Mouse (Mus musculus): ENCODE measurements at regions not wholly inside any gene's neighbourhood (a gene's known extent, or its start where the extent isn't known, plus 50 kb on each side); places are given as distances from the start of the nearest gene placed in this dataset.

- Histone ChIP-seq H3K27ac (no peak overlapping the region), H3K9me3 (no peaks in the 10 kb centered on the region), H3K36me3 (no peaks in the 10 kb centered on the region), H3K4me3 (no peak overlapping the region), H3K27me3 (ENCODE audit: insufficient read depth, poor library complexity, severe bottlenecking) (no peaks in the 10 kb centered on the region), H3K4me1 (peaks cover 29% of the 10 kb centered on the region)
- DNase-seq (ENCODE audit: low spot score), result no peak
- 78% methylated on average over 2 of the region's 2 CpGs for WGBS
Observed at GRCm38 (mm10) chr15:64535160-64535559, 282.3 kb upstream of the Gm21798 start.

GRCm38 (mm10) chr15:64541395-64541794, 276.1 kb upstream of the Gm21798 start:
- no peaks in the 10 kb centered on the region for H3K36me3 ChIP-seq
- 84% methylated on average over 3 of the region's 3 CpGs for WGBS
- H3K27me3 ChIP-seq (ENCODE audit: insufficient read depth, poor library complexity, severe bottlenecking), result no peaks in the 10 kb centered on the region
- DNase-seq (ENCODE audit: low spot score), result no peak
- H3K27ac ChIP-seq, result no peak overlapping the region
- no peaks in the 10 kb centered on the region for H3K4me1 ChIP-seq
- no peaks in the 10 kb centered on the region for H3K9me3 ChIP-seq
- H3K4me3 ChIP-seq, result no peak overlapping the region

- DNase-seq (ENCODE audit: low spot score), result no peak
- H3K4me1 ChIP-seq, result no peaks in the 10 kb centered on the region
Observed at GRCm38 (mm10) chr15:64542250-64542901, 275.1 kb upstream of the Gm21798 start.

DNA sequence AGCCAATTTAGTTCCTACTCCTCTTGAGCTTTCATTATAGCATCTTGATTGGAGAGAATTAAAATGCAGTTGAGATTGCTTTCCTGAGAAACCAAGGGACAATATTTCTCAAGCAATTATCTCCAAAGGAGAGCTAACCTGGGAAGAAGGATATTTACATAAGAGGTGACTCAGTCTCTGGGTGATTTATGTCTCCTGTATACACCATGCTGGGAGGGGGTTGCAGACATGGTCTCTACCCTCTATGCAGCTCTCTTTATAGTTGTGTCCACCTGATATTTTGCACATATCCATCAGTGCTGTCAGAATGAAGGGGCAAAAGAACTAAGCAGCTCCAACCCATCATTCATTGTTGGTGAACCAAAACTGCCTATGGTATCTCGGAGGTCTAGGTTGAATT, 274.6 kb upstream of the Gm21798 start:
- H3K9me3 ChIP-seq, result no peaks in the 10 kb centered on the region
- H3K36me3 ChIP-seq, result no peaks in the 10 kb centered on the region
- no peak for DNase-seq (ENCODE audit: low spot score)
- no peaks in the 10 kb centered on the region for H3K27me3 ChIP-seq (ENCODE audit: insufficient read depth, poor library complexity, severe bottlenecking)
- H3K4me1 ChIP-seq, result no peaks in the 10 kb centered on the region
- no peak overlapping the region for H3K4me3 ChIP-seq
- no peak overlapping the region for H3K27ac ChIP-seq
- WGBS, result 84% methylated on average over 1 of the region's 1 CpGs

More at GRCm38 (mm10) chr15:64542250-64542901, 275.1 kb upstream of the Gm21798 start:
- H3K36me3 ChIP-seq, result no peaks in the 10 kb centered on the region
- H3K27ac ChIP-seq, result no peak overlapping the region
- H3K9me3 ChIP-seq, result no peaks in the 10 kb centered on the region
- 87% methylated on average over 8 of the region's 8 CpGs for WGBS
- H3K4me3 ChIP-seq, result no peak overlapping the region
- no peaks in the 10 kb centered on the region for H3K27me3 ChIP-seq (ENCODE audit: insufficient read depth, poor library complexity, severe bottlenecking)

DNA sequence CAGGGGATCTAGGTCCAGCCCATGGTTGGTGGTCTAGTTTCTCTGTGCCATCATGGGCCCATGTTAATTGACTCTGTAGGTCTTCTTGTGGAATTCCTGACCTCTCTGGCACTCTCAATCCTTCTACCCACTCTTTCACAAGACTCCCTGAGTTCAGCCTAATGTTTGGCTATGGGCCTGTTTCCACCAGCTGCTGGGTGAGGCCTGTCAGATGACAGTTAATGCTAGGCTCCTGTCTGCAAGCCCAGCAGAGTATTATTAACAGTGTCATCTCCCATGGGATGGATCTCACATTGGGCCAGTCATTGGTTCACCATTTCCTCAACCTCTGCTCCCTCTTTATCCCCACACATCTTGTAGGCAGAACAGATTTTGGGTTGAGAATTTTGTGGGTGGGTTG, 271.5 kb upstream of the Gm21798 start:
- H3K4me1 ChIP-seq, result no peaks in the 10 kb centered on the region
- no peaks in the 10 kb centered on the region for H3K9me3 ChIP-seq
- H3K36me3 ChIP-seq, result no peaks in the 10 kb centered on the region
- no peak for DNase-seq (ENCODE audit: low spot score)
- no peaks in the 10 kb centered on the region for H3K27me3 ChIP-seq (ENCODE audit: insufficient read depth, poor library complexity, severe bottlenecking)
- H3K4me3 ChIP-seq, result no peak overlapping the region
- H3K27ac ChIP-seq, result no peak overlapping the region

- Histone ChIP-seq H3K36me3 (no peaks in the 10 kb centered on the region), H3K27ac (no peak overlapping the region), H3K27me3 (ENCODE audit: insufficient read depth, poor library complexity, severe bottlenecking) (no peaks in the 10 kb centered on the region), H3K4me3 (no peak overlapping the region), H3K4me1 (no peaks in the 10 kb centered on the region), H3K9me3 (no peaks in the 10 kb centered on the region)
- 85% methylated on average over 2 of the region's 2 CpGs for WGBS
- DNase-seq (ENCODE audit: low spot score), result no peak
Observed at GRCm38 (mm10) chr15:64557540-64557939, 260.0 kb upstream of the Gm21798 start.

DNA sequence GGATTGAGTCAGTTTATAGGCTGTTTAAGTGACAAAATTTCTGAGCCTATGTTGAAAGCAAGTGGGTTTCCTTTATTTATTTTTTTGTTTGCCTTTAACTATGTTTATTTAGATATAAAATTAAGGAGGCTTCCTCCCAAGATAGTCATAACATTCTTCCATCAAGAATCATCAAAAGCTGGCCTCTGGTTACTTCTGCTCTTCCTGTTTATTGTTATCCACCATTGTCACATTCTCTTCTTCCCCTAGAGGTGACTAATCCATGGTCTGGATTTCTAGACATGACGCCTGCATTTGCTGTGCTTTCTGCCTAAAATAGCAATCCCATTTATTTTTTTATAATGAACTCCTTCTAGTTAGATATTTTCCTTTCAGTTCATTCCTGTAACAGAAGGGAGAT, 259.3 kb upstream of the Gm21798 start:
- Histone ChIP-seq H3K9me3 (no peaks in the 10 kb centered on the region), H3K27ac (no peak overlapping the region), H3K36me3 (no peaks in the 10 kb centered on the region), H3K27me3 (ENCODE audit: insufficient read depth, poor library complexity, severe bottlenecking) (no peaks in the 10 kb centered on the region), H3K4me1 (no peaks in the 10 kb centered on the region), H3K4me3 (no peak overlapping the region)
- 49% methylated on average over 1 of the region's 1 CpGs for WGBS
- DNase-seq (ENCODE audit: low spot score), result no peak

GRCm38 (mm10) chr15:64562431-64563111, 254.9 kb upstream of the Gm21798 start:
- Histone ChIP-seq H3K4me1 (no peaks in the 10 kb centered on the region), H3K4me3 (no peak overlapping the region), H3K36me3 (no peaks in the 10 kb centered on the region), H3K27ac (no peak overlapping the region), H3K9me3 (no peaks in the 10 kb centered on the region), H3K27me3 (ENCODE audit: insufficient read depth, poor library complexity, severe bottlenecking) (no peaks in the 10 kb centered on the region)
- WGBS, result 70% methylated on average over 3 of the region's 3 CpGs
- no peak for DNase-seq (ENCODE audit: low spot score)

DNA sequence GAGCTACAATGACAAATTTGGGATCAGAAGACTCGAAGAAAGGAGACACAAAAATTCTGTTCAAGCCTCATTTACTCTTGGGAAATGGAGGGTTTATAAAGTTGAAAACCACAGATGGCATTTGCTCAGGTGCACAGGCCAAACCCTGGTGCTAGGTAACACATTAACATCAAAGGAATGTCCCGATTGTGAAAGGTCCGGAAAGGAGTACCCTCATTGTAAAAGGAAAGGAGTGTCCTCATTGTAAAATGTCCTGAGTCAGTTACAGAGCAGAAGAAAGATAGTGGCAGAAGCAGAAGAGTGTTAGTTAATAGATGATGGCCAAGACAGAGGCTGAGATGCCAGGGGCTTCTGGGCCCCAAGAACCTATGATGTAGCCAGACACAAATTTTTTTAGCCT, 252.8 kb upstream of the Gm21798 start:
- H3K9me3 ChIP-seq, result no peaks in the 10 kb centered on the region
- no peaks in the 10 kb centered on the region for H3K4me1 ChIP-seq
- no peaks in the 10 kb centered on the region for H3K27me3 ChIP-seq (ENCODE audit: insufficient read depth, poor library complexity, severe bottlenecking)
- H3K27ac ChIP-seq, result no peak overlapping the region
- no peak overlapping the region for H3K4me3 ChIP-seq
- DNase-seq (ENCODE audit: low spot score), result no peak
- no peaks in the 10 kb centered on the region for H3K36me3 ChIP-seq
- WGBS, result 76% methylated on average over 3 of the region's 3 CpGs

DNA sequence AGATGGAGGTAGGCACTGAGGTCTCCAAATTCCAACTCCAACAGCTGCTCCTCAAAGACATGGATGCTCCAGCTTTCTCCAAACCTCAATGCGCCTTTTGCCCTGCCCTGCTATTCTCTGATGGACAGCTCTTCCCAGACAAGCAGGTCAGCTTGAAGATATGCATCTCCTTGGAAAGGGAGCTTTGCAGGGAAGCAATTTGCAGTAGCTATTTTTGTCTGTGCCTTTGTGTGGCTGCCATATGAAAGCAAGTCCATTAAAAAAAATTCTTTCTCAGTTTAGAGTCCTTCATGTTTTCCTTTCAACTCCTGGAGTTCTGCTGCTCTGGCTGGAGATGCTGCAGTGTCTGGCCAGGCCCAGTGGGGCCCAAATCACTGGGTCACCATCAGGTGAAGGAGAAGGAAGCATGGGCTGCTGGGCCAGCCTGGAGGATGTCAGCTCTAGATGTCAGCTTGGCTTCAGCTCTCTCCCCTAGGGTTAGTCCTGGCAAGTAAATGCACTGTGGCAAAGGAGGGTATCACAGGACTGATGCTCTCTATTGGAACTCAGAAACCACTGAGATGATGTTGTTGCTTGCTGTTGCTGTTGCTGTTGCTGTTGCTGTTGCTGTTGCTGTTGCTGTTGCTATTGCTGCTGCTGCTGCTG, 240.5 kb upstream of the Gm21798 start:
- Histone ChIP-seq H3K9me3 (no peaks in the 10 kb centered on the region), H3K27ac (no peak overlapping the region), H3K27me3 (ENCODE audit: insufficient read depth, poor library complexity, severe bottlenecking) (no peaks in the 10 kb centered on the region), H3K36me3 (no peaks in the 10 kb centered on the region), H3K4me3 (no peak overlapping the region), H3K4me1 (peaks cover 14% of the 10 kb centered on the region; the same call in 1 of the 2 replicates)
- 70% methylated on average over 1 of the region's 1 CpGs for WGBS
- DNase-seq (ENCODE audit: low spot score), result no peak

DNA sequence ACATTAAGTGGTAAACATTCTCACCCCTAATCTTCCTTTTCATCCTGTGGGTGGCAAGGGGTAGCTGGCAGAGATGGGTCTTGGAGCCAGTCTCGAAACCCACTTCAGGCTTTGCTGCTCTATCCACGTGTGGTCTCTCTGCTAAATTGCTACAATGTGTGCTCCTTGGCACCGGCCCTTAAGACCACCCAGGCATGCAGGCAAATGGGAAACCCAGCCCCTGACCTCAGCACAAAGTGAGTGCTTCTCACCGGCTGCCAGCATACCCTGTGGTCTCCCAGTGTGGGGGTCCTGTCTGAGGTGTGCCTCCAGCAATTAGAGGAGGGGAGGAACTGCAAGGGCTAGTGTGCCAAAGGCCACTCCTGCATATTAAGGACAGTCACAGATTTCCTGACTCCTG, 238.5 kb upstream of the Gm21798 start:
- no peak for DNase-seq (ENCODE audit: low spot score)
- 45% methylated on average over 4 of the region's 4 CpGs for WGBS

GRCm38 (mm10) chr15:64580481-64580880, 237.0 kb upstream of the Gm21798 start:
- WGBS, result 76% methylated on average over 1 of the region's 1 CpGs
- Histone ChIP-seq H3K36me3 (no peaks in the 10 kb centered on the region), H3K9me3 (no peaks in the 10 kb centered on the region), H3K27ac (no peak overlapping the region), H3K4me3 (no peak overlapping the region), H3K27me3 (ENCODE audit: insufficient read depth, poor library complexity, severe bottlenecking) (no peaks in the 10 kb centered on the region), H3K4me1 (peaks cover 14% of the 10 kb centered on the region; the same call in 1 of the 2 replicates)
- DNase-seq (ENCODE audit: low spot score), result no peak

More for the DNA sequence above, 238.5 kb upstream of the Gm21798 start:
- H3K4me3 ChIP-seq, result no peak overlapping the region
- no peaks in the 10 kb centered on the region for H3K9me3 ChIP-seq
- H3K27ac ChIP-seq, result no peak overlapping the region
- no peaks in the 10 kb centered on the region for H3K36me3 ChIP-seq
- peaks cover 14% of the 10 kb centered on the region; the same call in 1 of the 2 replicates for H3K4me1 ChIP-seq
- no peaks in the 10 kb centered on the region for H3K27me3 ChIP-seq (ENCODE audit: insufficient read depth, poor library complexity, severe bottlenecking)

- H3K9me3 ChIP-seq, result no peaks in the 10 kb centered on the region
- H3K4me3 ChIP-seq, result no peak overlapping the region
- no peak for DNase-seq (ENCODE audit: low spot score)
- no peaks in the 10 kb centered on the region for H3K27me3 ChIP-seq (ENCODE audit: insufficient read depth, poor library complexity, severe bottlenecking)
- WGBS, result 77% methylated on average over 5 of the region's 5 CpGs
- peaks cover 14% of the 10 kb centered on the region; the same call in 1 of the 2 replicates for H3K4me1 ChIP-seq
- no peaks in the 10 kb centered on the region for H3K36me3 ChIP-seq
- no peak overlapping the region for H3K27ac ChIP-seq
Observed at GRCm38 (mm10) chr15:64581046-64581445, 236.4 kb upstream of the Gm21798 start.

Measured in heart, embryonic 10.5 days (tissue).